Mouse (Mus musculus): ENCODE data around the gene Pef1.

The Pef1 gene

GRCm38 (mm10) chr4:130102111-130102651 lies at the start of gene Pef1:
TSS of gene Pef1 (plus strand) at chr4:130102558.
- DNase-seq (ENCODE audit: extremely low spot score): no peak

- DNase-seq (ENCODE audit: extremely low spot score): no peak
These were observed 49.2 kb upstream of the Pef1 start for GRCm38 (mm10) chr4:130053111-130053510.

GRCm38 (mm10) chr4:130054727-130055126 lies 47.6 kb upstream of the Pef1 start:
- no peak for DNase-seq (ENCODE audit: extremely low spot score)

- DNase-seq (ENCODE audit: extremely low spot score): no peak
These were observed 47.0 kb upstream of the Pef1 start for GRCm38 (mm10) chr4:130055160-130056010.

GRCm38 (mm10) chr4:130056011-130056322 lies 46.4 kb upstream of the Pef1 start:
- no peak for DNase-seq (ENCODE audit: extremely low spot score)

- DNase-seq (ENCODE audit: extremely low spot score): no peak
These were observed 45.9 kb upstream of the Pef1 start for GRCm38 (mm10) chr4:130056471-130056870.

- no peak for DNase-seq (ENCODE audit: extremely low spot score)
These were observed 41.4 kb upstream of the Pef1 start for GRCm38 (mm10) chr4:130060937-130061336.

GRCm38 (mm10) chr4:130063191-130063590 lies 39.2 kb upstream of the Pef1 start:
- no peak for DNase-seq (ENCODE audit: extremely low spot score)

- peak; percentile 31 for DNase-seq (ENCODE audit: extremely low spot score)
These were observed 35.5 kb upstream of the Pef1 start for GRCm38 (mm10) chr4:130066816-130067215.

- DNase-seq (ENCODE audit: extremely low spot score): no peak
These were observed 31.8 kb upstream of the Pef1 start for GRCm38 (mm10) chr4:130070523-130070922.

GRCm38 (mm10) chr4:130071758-130072157 lies 30.6 kb upstream of the Pef1 start:
- no peak for DNase-seq (ENCODE audit: extremely low spot score)

- DNase-seq (ENCODE audit: extremely low spot score): no peak
These were observed 29.0 kb upstream of the Pef1 start for GRCm38 (mm10) chr4:130073367-130073766.

GRCm38 (mm10) chr4:130074761-130075515 lies 27.4 kb upstream of the Pef1 start:
- DNase-seq (ENCODE audit: extremely low spot score): no peak

- DNase-seq (ENCODE audit: extremely low spot score): no peak
These were observed 25.5 kb upstream of the Pef1 start for GRCm38 (mm10) chr4:130076856-130077255.

- no peak for DNase-seq (ENCODE audit: extremely low spot score)
These were observed 23.4 kb upstream of the Pef1 start for GRCm38 (mm10) chr4:130078816-130079485.

- no peak for DNase-seq (ENCODE audit: extremely low spot score)
These were observed 22.8 kb upstream of the Pef1 start for GRCm38 (mm10) chr4:130079521-130079920.

- no peak for DNase-seq (ENCODE audit: extremely low spot score)
These were observed 20.8 kb upstream of the Pef1 start for GRCm38 (mm10) chr4:130081345-130082190.

- DNase-seq (ENCODE audit: extremely low spot score): no peak
These were observed 20.1 kb upstream of the Pef1 start for GRCm38 (mm10) chr4:130082211-130082610.

GRCm38 (mm10) chr4:130084331-130084945 lies 17.9 kb upstream of the Pef1 start:
- no peak for DNase-seq (ENCODE audit: extremely low spot score)

GRCm38 (mm10) chr4:130085246-130085820 lies 17.0 kb upstream of the Pef1 start:
- no peak for DNase-seq (ENCODE audit: extremely low spot score)

Data from embryo, embryonic 9.5 days (tissue).